Mouse (Mus musculus): ENCODE measurements around the gene St3gal5. TPM values are rescaled to one million over a fixed set of nuclear protein-coding genes. Genes with fewer than 3 reads are reported as not detected.

The St3gal5 gene
- polyA plus RNA-seq, 1 experiment from 2014 or later: 18.9 TPM

Other genes with a start within 250 kb of the St3gal5 start
- 13.1 to 37.8 TPM (median 34.7 TPM) in 3 replicates for gene Ptcd3, start 188.8 kb upstream of the St3gal5 start, polyA plus RNA-seq (2018)
- gene Polr1a, start 188.5 kb upstream of the St3gal5 start, polyA plus RNA-seq (2018): 6.1 to 26.9 TPM (median 16.6 TPM) in 3 replicates
- not detected in 3 replicates for gene Atoh8, start 138.0 kb downstream of the St3gal5 start, polyA plus RNA-seq (2018)
- not detected in 3 replicates for gene Sftpb, start 207.0 kb downstream of the St3gal5 start, polyA plus RNA-seq (2018)
- gene Usp39, start 247.6 kb downstream of the St3gal5 start, polyA plus RNA-seq (2018): 22.3 to 31.3 TPM (median 30.3 TPM) in 3 replicates
- 16.4 to 24.8 TPM (median 19.7 TPM) in 3 replicates for gene 0610030E20Rik, start 249.7 kb downstream of the St3gal5 start, polyA plus RNA-seq (2018)

Measured in macrophage (primary cell).